8 mouse cellular contexts compared by ENCODE assay signal in the genomic region with DNA sequence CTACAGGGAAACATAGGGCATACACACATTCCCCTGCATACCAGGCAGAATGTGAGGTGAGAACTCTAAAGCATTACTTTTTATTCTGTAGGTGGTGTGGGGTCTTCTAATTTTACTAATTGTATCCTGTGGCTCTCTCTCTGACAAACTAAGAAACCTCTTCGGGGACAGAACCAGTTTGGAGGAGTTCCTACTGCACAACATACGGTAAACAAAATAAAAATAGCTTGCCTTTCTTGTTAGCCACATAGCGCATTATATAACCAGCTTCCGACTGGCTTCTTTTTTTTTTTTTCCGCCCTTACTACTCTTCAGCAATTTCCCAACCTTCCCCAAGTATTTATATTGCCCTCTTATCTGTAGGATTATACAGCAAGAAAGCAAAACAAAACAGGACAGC. TPM values are rescaled to one million over a fixed set of nuclear protein-coding genes. Genes with fewer than 3 reads are reported as not detected.
DNase-seq lines count a peak whose midpoint lies in the region; ATAC-seq and TF ChIP-seq lines count a peak whose summit lies in the region.

No protein-coding gene starts in this region.

- peaks cover 36% of the 10 kb centered on the region for H3K4me1 ChIP-seq in forebrain, embryonic 14.5 days (ENCODE audit: control insufficient read depth, insufficient read depth, low read length)
- H3K4me1 ChIP-seq in liver, embryonic 14.5 days (replicated peaks; ENCODE audit: control insufficient read depth in 2 of 2, insufficient read depth in 2 of 2, low read length in 1 of 2) = peaks cover 0 to 10% of the 10 kb centered on the region in 2 experiments; a peak in 2 of 4 replicates

- H3K9ac ChIP-seq in forebrain, embryonic 14.5 days (ENCODE audit: low read length) = peak overlapping the region; percentile 95
- no peak overlapping the region; the same call in 1 of the 2 replicates for H3K9ac ChIP-seq in liver, embryonic 14.5 days (replicated peaks)

- H3K4me3 ChIP-seq in forebrain, embryonic 14.5 days (ENCODE audit: low read depth, low read length) = peak overlapping the region; percentile 81
- peak overlapping the region in 1 of 2 experiments; percentile 80; a peak in 2 of 4 replicates for H3K4me3 ChIP-seq in liver, embryonic 14.5 days (ENCODE audit: insufficient read depth in 1 of 2, low read depth in 2 of 2, low read length in 2 of 2)

- peak overlapping the region; percentile 98; the same call in 1 of the 2 replicates for H3K27ac ChIP-seq in forebrain, embryonic 14.5 days (ENCODE audit: low read depth, low read length)
- H3K27ac ChIP-seq in liver, embryonic 14.5 days = no peak overlapping the region

- no peaks in the 10 kb centered on the region for H3K27me3 ChIP-seq in forebrain, embryonic 14.5 days (replicated peaks; ENCODE audit: control insufficient read depth, insufficient read depth, low read length)
- no peaks in the 10 kb centered on the region for H3K27me3 ChIP-seq in liver, embryonic 14.5 days (ENCODE audit: control insufficient read depth, insufficient read depth, low read length)

- H3K9me3 ChIP-seq in forebrain, embryonic 14.5 days (replicated peaks; ENCODE audit: control insufficient read depth, low read length) = no peaks in the 10 kb centered on the region
- no peaks in the 10 kb centered on the region for H3K9me3 ChIP-seq in liver, embryonic 14.5 days (ENCODE audit: control insufficient read depth, low read length)

- no peak for TF ChIP-seq CTCF in liver, embryonic 14.5 days (IDR thresholded peaks at IDR 0.05; ENCODE audit: low read depth)

- H3K4me2 ChIP-seq in forebrain, embryonic 14.5 days (ENCODE audit: low read length) = peak overlapping the region; percentile 95
- H3K4me2 ChIP-seq in liver, embryonic 14.5 days (ENCODE audit: low read depth) = peak overlapping the region; percentile 97

- no peaks in the 10 kb centered on the region for H3K36me3 ChIP-seq in forebrain, embryonic 14.5 days (ENCODE audit: control insufficient read depth, insufficient read depth, low read length)
- no peaks in the 10 kb centered on the region for H3K36me3 ChIP-seq in liver, embryonic 14.5 days (replicated peaks; ENCODE audit: control insufficient read depth, insufficient read depth, low read depth)

- no peak for ATAC-seq in forebrain, embryonic 14.5 days
- ATAC-seq in liver, embryonic 14.5 days (ENCODE audit: insufficient read depth) = no peak

- 4% methylated on average over 5 of the region's 5 CpGs for WGBS in forebrain, embryonic 14.5 days
- 13% methylated on average over 5 of the region's 5 CpGs for WGBS in liver, embryonic 14.5 days (ENCODE audit: insufficient replicate concordance)

- peak; percentile 71 for DNase-seq in cerebellum, adult 9-10 months
- no peak for DNase-seq in cerebellum, postnatal 25 days
- DNase-seq in 3T3-L1 (ENCODE audit: low read depth, low spot score) (peak; percentile 32), MN1 (ENCODE audit: low spot score) (no peak)
- no peak for DNase-seq in forebrain, embryonic 14.5 days (ENCODE audit: low spot score)
- DNase-seq in liver, embryonic 14.5 days (ENCODE audit: low read depth in 3 of 3, low spot score in 3 of 3) = no peak
- no peak for DNase-seq in B cell, adult 2 months
- no peak for DNase-seq in frontal cortex, postnatal 25 days (ENCODE audit: low spot score in 2 of 2)

- no peak for TF ChIP-seq EP300 in liver, embryonic 14.5 days (IDR thresholded peaks at IDR 0.05; ENCODE audit: low read depth)

RNA-seq across cellular contexts. Expression of a gene that starts 2.0 kb away (rescaled TPM):
- polyA plus RNA-seq in forebrain, embryonic 14.5 days (2014; fragmentation: Nextera tagmentation; extraction: Ambion mirVana) = 4.3 and 6.6 TPM in 2 replicates
- polyA plus RNA-seq in liver, embryonic 14.5 days (2012; rRNA removed) = 0.81 and 1.0 TPM in 2 replicates
- polyA plus RNA-seq in liver, embryonic 14.5 days (2014; fragmentation: Nextera tagmentation; extraction: Ambion mirVana) = 1.1 and 1.2 TPM in 2 replicates

Comparison
In these comparisons a context has a peak if more than half of its experiments do, and no peak if none do; other contexts are left out.
1. DNase-seq: peak in cerebellum, adult 9-10 months (single experiment) and 3T3-L1 (single experiment); none in cerebellum, postnatal 25 days (0 of 2), forebrain, embryonic 14.5 days (single experiment), liver, embryonic 14.5 days (0 of 3), MN1 (single experiment), B cell, adult 2 months (0 of 2) and frontal cortex, postnatal 25 days (0 of 2).